Mouse (Mus musculus): Measurements from ENCODE around the gene Ptprcap. TPM values are rescaled to one million over a fixed set of nuclear protein-coding genes. Genes with fewer than 3 reads are reported as not detected.

Gene Ptprcap
- polyA plus RNA-seq, 1 experiment from 2014 or later: 1.0 TPM

- peak overlapping the region; percentile 23; the same call in 1 of the 2 replicates for H3K9ac ChIP-seq
- no peaks in the 10 kb centered on the region for H3K27me3 ChIP-seq
- 81% methylated on average over 12 of the region's 12 CpGs for WGBS
- H3K4me3 ChIP-seq: no peak overlapping the region
- no peak overlapping the region for H3K27ac ChIP-seq
- H3K9me3 ChIP-seq (replicated peaks): no peaks in the 10 kb centered on the region
- H3K36me3 ChIP-seq: peaks cover 55% of the 10 kb centered on the region
- no peak overlapping the region for H3K4me2 ChIP-seq (replicated peaks)
- no peak for ATAC-seq (ENCODE audit: low FRiP score)
- H3K4me1 ChIP-seq: peaks cover 30% of the 10 kb centered on the region
Observed at GRCm38 (mm10) chr19:4194776-4195650, 41.6 kb downstream of the Ptprcap start.

- H3K27ac ChIP-seq: no peak overlapping the region
- no peak overlapping the region for H3K4me3 ChIP-seq
- H3K36me3 ChIP-seq: peaks cover 55% of the 10 kb centered on the region
- H3K9me3 ChIP-seq (replicated peaks): no peaks in the 10 kb centered on the region
- WGBS: 66% methylated on average over 2 of the region's 2 CpGs
- no peak for ATAC-seq (ENCODE audit: low FRiP score)
- peaks cover 40% of the 10 kb centered on the region for H3K4me1 ChIP-seq
- no peaks in the 10 kb centered on the region for H3K27me3 ChIP-seq
- H3K4me2 ChIP-seq (replicated peaks): no peak overlapping the region
- H3K9ac ChIP-seq: no peak overlapping the region
Observed at GRCm38 (mm10) chr19:4196048-4196447, 42.6 kb downstream of the Ptprcap start.

GRCm38 (mm10) chr19:4196548-4196947 lies 43.1 kb downstream of the Ptprcap start:
- WGBS: 58% methylated on average over 5 of the region's 5 CpGs
- H3K4me3 ChIP-seq: no peak overlapping the region
- no peak overlapping the region for H3K4me2 ChIP-seq (replicated peaks)
- peaks cover 38% of the 10 kb centered on the region for H3K4me1 ChIP-seq
- H3K36me3 ChIP-seq: peaks cover 55% of the 10 kb centered on the region
- no peaks in the 10 kb centered on the region for H3K9me3 ChIP-seq (replicated peaks)
- ATAC-seq (ENCODE audit: low FRiP score): no peak
- no peak overlapping the region for H3K27ac ChIP-seq
- H3K27me3 ChIP-seq: no peaks in the 10 kb centered on the region
- H3K9ac ChIP-seq: 0 out of 2 replicates have a peak overlapping the region, but pooled peaks have one; percentile 18

- no peak overlapping the region for H3K4me3 ChIP-seq
- no peak overlapping the region for H3K4me2 ChIP-seq (replicated peaks)
- H3K9me3 ChIP-seq (replicated peaks): no peaks in the 10 kb centered on the region
- 0 out of 2 replicates have a peak, but pooled peaks cover 2% of the 10 kb centered on the region for H3K27me3 ChIP-seq
- H3K4me1 ChIP-seq: peaks cover 43% of the 10 kb centered on the region
- H3K27ac ChIP-seq: no peak overlapping the region
- H3K9ac ChIP-seq: 0 out of 2 replicates have a peak overlapping the region, but pooled peaks have one; percentile 18
- no peak for ATAC-seq (ENCODE audit: low FRiP score)
- H3K36me3 ChIP-seq: peaks cover 55% of the 10 kb centered on the region
- 77% methylated on average over 3 of the region's 3 CpGs for WGBS
Observed at GRCm38 (mm10) chr19:4197180-4197579, 43.8 kb downstream of the Ptprcap start.

- Histone ChIP-seq H3K9ac (peak within 1 kb of the TSS; percentile 80), H3K27me3 (peaks cover 19% of the 10 kb centered on the region), H3K36me3 (peaks cover 25% of the 10 kb centered on the region), H3K4me3 (peak within 1 kb of the TSS; percentile 53), H3K27ac (peak within 1 kb of the TSS; percentile 41; the same call in 1 of the 2 replicates), H3K4me1 (peaks cover 31% of the 10 kb centered on the region), H3K9me3 (replicated peaks) (no peaks in the 10 kb centered on the region), H3K4me2 (replicated peaks) (peak within 1 kb of the TSS; percentile 94)
- ATAC-seq (ENCODE audit: low FRiP score): peak; percentile 85
- WGBS: under 1% methylated on average over 34 of the region's 34 CpGs
Observed at GRCm38 (mm10) chr19:4201291-4201909, 48.0 kb downstream of the Ptprcap start, which contains the start of gene Rad9a. TSS of gene Rad9a (minus strand) at chr19:4201662.

GRCm38 (mm10) chr19:4202149-4202548 lies 48.7 kb downstream of the Ptprcap start:
- peaks cover 17% of the 10 kb centered on the region for H3K36me3 ChIP-seq
- peak overlapping the region; percentile 53 for H3K4me3 ChIP-seq
- H3K4me2 ChIP-seq (replicated peaks): peak overlapping the region; percentile 94
- no peak overlapping the region for H3K27ac ChIP-seq
- 31% methylated on average over 7 of the region's 7 CpGs for WGBS
- H3K9me3 ChIP-seq (replicated peaks): no peaks in the 10 kb centered on the region
- peak overlapping the region; percentile 80 for H3K9ac ChIP-seq
- ATAC-seq (ENCODE audit: low FRiP score): peak; percentile 36; the same call in 1 of the 2 replicates
- peaks cover 24% of the 10 kb centered on the region for H3K4me1 ChIP-seq
- peaks cover 20% of the 10 kb centered on the region for H3K27me3 ChIP-seq

GRCm38 (mm10) chr19:4203148-4203547 lies 49.7 kb downstream of the Ptprcap start:
- H3K9ac ChIP-seq: no peak overlapping the region
- no peak for ATAC-seq (ENCODE audit: low FRiP score)
- peaks cover 20% of the 10 kb centered on the region for H3K27me3 ChIP-seq
- no peaks in the 10 kb centered on the region for H3K9me3 ChIP-seq (replicated peaks)
- peaks cover 7% of the 10 kb centered on the region for H3K36me3 ChIP-seq
- H3K4me2 ChIP-seq (replicated peaks): no peak overlapping the region
- 68% methylated on average over 3 of the region's 3 CpGs for WGBS
- no peak overlapping the region for H3K4me3 ChIP-seq
- no peak overlapping the region for H3K27ac ChIP-seq
- H3K4me1 ChIP-seq: peaks cover 24% of the 10 kb centered on the region

GRCm38 (mm10) chr19:4203604-4204326 lies 50.4 kb downstream of the Ptprcap start:
- WGBS: 65% methylated on average over 13 of the region's 13 CpGs

GRCm38 (mm10) chr19:4204889-4205288 lies 51.5 kb downstream of the Ptprcap start:
- Histone ChIP-seq H3K9ac (no peak overlapping the region), H3K36me3 (no peaks in the 10 kb centered on the region), H3K4me2 (replicated peaks) (no peak overlapping the region), H3K27ac (no peak overlapping the region), H3K27me3 (peaks cover 24% of the 10 kb centered on the region), H3K4me3 (no peak overlapping the region), H3K9me3 (replicated peaks) (no peaks in the 10 kb centered on the region), H3K4me1 (peaks cover 24% of the 10 kb centered on the region)
- 72% methylated on average over 3 of the region's 4 CpGs for WGBS
- no peak for ATAC-seq (ENCODE audit: low FRiP score)

More at GRCm38 (mm10) chr19:4203604-4204326, 50.4 kb downstream of the Ptprcap start:
- Histone ChIP-seq H3K9me3 (replicated peaks) (no peaks in the 10 kb centered on the region), H3K4me1 (peaks cover 24% of the 10 kb centered on the region), H3K36me3 (peaks cover 5% of the 10 kb centered on the region; the same call in 1 of the 2 replicates), H3K4me3 (no peak overlapping the region), H3K27ac (no peak overlapping the region), H3K4me2 (replicated peaks) (no peak overlapping the region), H3K27me3 (peaks cover 20% of the 10 kb centered on the region), H3K9ac (no peak overlapping the region; the same call in 1 of the 2 replicates)
- no peak for ATAC-seq (ENCODE audit: low FRiP score)

Data from hindbrain, embryonic 12.5 days (tissue).